Mouse (Mus musculus) midbrain, embryonic 11.5 days (tissue): Measurements from ENCODE around the gene Tram1l1. TPM values are rescaled to one million over a fixed set of nuclear protein-coding genes. Genes with fewer than 3 reads are reported as not detected.
"Not testable (repeated sequence)": the region's sequence is repeated elsewhere in the genome, so short reads cannot be mapped to it uniquely, and the experiment has no call there.

Experiments used
- ATAC-seq: fragments of 200-750 bp; cut with Nextera tagmentation; 2 replicates; pipeline ENCODE4 v1.8.0; 2017; ENCODE audit warnings: moderate TSS enrichment, moderate library complexity; ENCODE audit not compliant: low FRiP score
- DNase-seq: peaks from one replicate; pipeline ENCODE4 v3.0.0; 2015; ENCODE audit warnings: low spot score; ENCODE audit errors: missing footprints
- H3K27ac ChIP-seq: fragments of 300-500 bp; sonication (generic); 2 replicates; pipeline ENCODE4 v1.5.1; 2014; ENCODE audit warnings: low read depth, low read length
- H3K27me3 ChIP-seq: fragments of 300-500 bp; sonication (generic); 2 replicates; pipeline ENCODE4 v1.6.1; 2014; ENCODE audit warnings: mild to moderate bottlenecking, low read length, moderate library complexity, mixed read lengths; ENCODE audit not compliant: control insufficient read depth, insufficient read depth
- H3K36me3 ChIP-seq: fragments of 300-500 bp; sonication (generic); 2 replicates; pipeline ENCODE4 v1.6.1; 2014; ENCODE audit warnings: mild to moderate bottlenecking, low read length, moderate library complexity, mixed read lengths; ENCODE audit not compliant: control insufficient read depth, insufficient read depth
- H3K4me1 ChIP-seq: fragments of 300-500 bp; sonication (generic); 2 replicates; pipeline ENCODE4 v1.6.1; 2014; ENCODE audit warnings: low read length; ENCODE audit not compliant: control insufficient read depth, insufficient read depth
- H3K4me2 ChIP-seq: fragments of 300-500 bp; sonication (generic); 2 replicates; pipeline ENCODE4 v1.6.1; 2014; ENCODE audit warnings: mild to moderate bottlenecking, moderate library complexity
- H3K4me3 ChIP-seq: fragments of 300-500 bp; sonication (generic); 2 replicates; pipeline ENCODE4 v1.5.1; 2014; ENCODE audit warnings: low read depth, low read length
- H3K9ac ChIP-seq: fragments of 300-500 bp; sonication (generic); 2 replicates; pipeline ENCODE4 v1.6.1; 2014; ENCODE audit warnings: low read length
- H3K9me3 ChIP-seq: fragments of 300-500 bp; sonication (generic); 2 replicates; pipeline ENCODE4 v1.6.1; 2016; ENCODE audit warnings: low read length; ENCODE audit not compliant: control insufficient read depth
- WGBS: fragments of 180-500 bp; shearing (Covaris S2); extraction: QIAGEN DNeasy Blood & Tissue Kit; methylation state at CpG from one replicate; pipeline ENCODE4 v1.1.7; 2014; 5-methylcytosine and 5-hydroxymethylcytosine counted together
- polyA plus RNA-seq: library from polyadenylated mRNA; unstranded; fragments of >200 nt; fragmentation: Nextera tagmentation; extraction: Ambion mirVana; gene quantifications from 2 replicates; pipeline ENCODE4 v1.2.1, GENCODE M21; 2014

Tram1l1 gene
- 28.5 and 33.0 TPM in 2 replicates for polyA plus RNA-seq

DNA sequence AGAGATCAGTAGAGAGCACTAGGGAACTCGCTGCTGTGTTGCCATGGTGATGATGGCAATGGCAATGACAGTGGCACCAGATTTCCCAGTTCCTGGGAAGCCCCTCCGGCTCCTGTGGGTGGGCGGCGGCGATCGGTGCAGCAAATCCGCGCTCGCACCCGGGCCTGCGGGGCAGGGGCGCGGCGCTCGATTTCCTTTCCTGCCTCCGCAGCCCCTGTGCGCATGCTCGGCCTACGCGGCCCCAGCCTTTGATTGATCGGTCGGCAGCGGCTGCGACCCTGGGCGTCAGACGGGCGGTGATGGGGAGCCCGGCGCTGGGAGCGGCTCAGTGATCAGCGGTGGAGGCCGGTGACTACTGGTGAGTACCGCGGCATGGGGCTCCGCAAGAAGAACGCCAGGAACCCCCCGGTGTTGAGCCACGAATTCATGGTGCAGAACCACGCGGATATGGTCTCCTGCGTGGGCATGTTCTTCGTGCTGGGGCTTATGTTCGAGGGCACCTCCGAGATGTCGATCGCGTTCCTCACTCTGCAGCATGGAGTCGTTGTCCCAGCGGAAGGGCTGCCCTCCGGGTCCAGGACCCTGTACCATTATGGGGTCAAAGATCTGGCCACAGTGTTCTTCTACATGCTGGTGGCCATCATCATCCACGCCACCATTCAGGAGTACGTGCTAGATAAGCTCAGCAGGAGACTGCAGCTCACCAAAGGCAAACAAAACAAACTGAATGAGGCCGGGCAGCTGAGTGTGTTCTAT, at the start of gene Tram1l1:
Tram1l1 (plus strand) TSS at position 35 of the 756 bp plus-strand sequence.
- WGBS = 3% methylated on average over 53 of the region's 53 CpGs
- peak within 1 kb of the TSS; percentile 54 for H3K4me3 ChIP-seq
- peak within 1 kb of the TSS; percentile 82 for H3K9ac ChIP-seq
- no peaks in the 10 kb centered on the region for H3K27me3 ChIP-seq
- H3K27ac ChIP-seq = peak within 1 kb of the TSS; percentile 63; the same call in 1 of the 2 replicates
- no peaks in the 10 kb centered on the region for H3K9me3 ChIP-seq
- no peaks in the 10 kb centered on the region for H3K36me3 ChIP-seq
- peak; percentile 98 for DNase-seq
- H3K4me2 ChIP-seq = peak within 1 kb of the TSS; percentile 72
- peaks cover 6% of the 10 kb centered on the region; the same call in 1 of the 2 replicates for H3K4me1 ChIP-seq
- peak; percentile 97 for ATAC-seq

GRCm38 (mm10) chr3:124271229-124271628, 49.4 kb upstream of the Tram1l1 start:
- Histone ChIP-seq H3K36me3 (no peaks in the 10 kb centered on the region), H3K9me3 (no peaks in the 10 kb centered on the region), H3K4me2 (no peak overlapping the region), H3K4me3 (no peak overlapping the region), H3K27me3 (no peaks in the 10 kb centered on the region), H3K27ac (no peak overlapping the region), H3K4me1 (peaks cover 11% of the 10 kb centered on the region; the same call in 1 of the 2 replicates), H3K9ac (no peak overlapping the region)
- DNase-seq (peak; percentile 76), ATAC-seq (no peak)
- 64% methylated on average over 4 of the region's 4 CpGs for WGBS

- Histone ChIP-seq H3K4me3 (no peak overlapping the region), H3K9ac (no peak overlapping the region), H3K27ac (no peak overlapping the region), H3K27me3 (no peaks in the 10 kb centered on the region), H3K36me3 (no peaks in the 10 kb centered on the region), H3K4me2 (no peak overlapping the region), H3K4me1 (peaks cover 11% of the 10 kb centered on the region; the same call in 1 of the 2 replicates), H3K9me3 (no peaks in the 10 kb centered on the region)
- ATAC-seq (no peak), DNase-seq (peak; percentile 82)
- 54% methylated on average over 3 of the region's 3 CpGs for WGBS
Observed at GRCm38 (mm10) chr3:124271668-124272067, 49.0 kb upstream of the Tram1l1 start.

GRCm38 (mm10) chr3:124272465-124273089, 48.1 kb upstream of the Tram1l1 start:
- H3K36me3 ChIP-seq = no peaks in the 10 kb centered on the region
- 33% methylated on average over 2 of the region's 2 CpGs for WGBS
- no peak overlapping the region for H3K4me3 ChIP-seq
- no peaks in the 10 kb centered on the region for H3K27me3 ChIP-seq
- no peaks in the 10 kb centered on the region for H3K9me3 ChIP-seq
- DNase-seq (peak; percentile 85), ATAC-seq (peak; percentile 84)
- no peak overlapping the region; the same call in 1 of the 2 replicates for H3K27ac ChIP-seq
- no peak overlapping the region for H3K9ac ChIP-seq
- H3K4me2 ChIP-seq = no peak overlapping the region
- H3K4me1 ChIP-seq = peaks cover 11% of the 10 kb centered on the region; the same call in 1 of the 2 replicates

- H3K4me2 ChIP-seq, H3K27ac ChIP-seq, H3K4me3 ChIP-seq, H3K9me3 ChIP-seq, H3K36me3 ChIP-seq, H3K27me3 ChIP-seq: not testable (repeated sequence)
- peak; percentile 88 for DNase-seq
- peaks cover 11% of the 10 kb centered on the region; the same call in 1 of the 2 replicates for H3K4me1 ChIP-seq
- peak overlapping the region; percentile 31; the same call in 1 of the 2 replicates for H3K9ac ChIP-seq
- 0 out of 2 replicates have a peak, but pooled peaks have one; percentile 31 for ATAC-seq
- 8% methylated on average over 13 of the region's 13 CpGs for WGBS
Observed at GRCm38 (mm10) chr3:124274928-124275609, 45.6 kb upstream of the Tram1l1 start.

DNA sequence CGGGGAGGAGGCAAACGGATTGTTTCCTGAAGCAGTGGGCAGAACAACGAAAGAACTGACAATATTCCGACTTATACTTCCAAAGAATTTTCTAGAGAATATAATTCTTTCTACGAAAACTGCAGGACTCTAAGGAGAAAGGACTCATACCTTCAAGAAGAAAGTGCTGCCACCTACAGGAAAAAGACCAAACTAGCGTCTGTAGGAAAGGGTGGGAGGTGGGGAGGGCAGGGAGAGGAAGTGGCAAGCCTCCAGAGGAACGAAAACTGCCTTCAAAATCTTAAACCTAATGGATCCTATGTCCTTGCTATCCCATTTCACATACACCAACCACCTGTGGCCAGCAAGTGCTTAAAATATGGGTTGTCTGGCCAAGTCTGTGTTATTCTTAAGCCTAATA, 31.7 kb upstream of the Tram1l1 start:
- ATAC-seq, H3K27ac ChIP-seq, H3K9me3 ChIP-seq, H3K4me1 ChIP-seq, H3K4me2 ChIP-seq, H3K9ac ChIP-seq, H3K36me3 ChIP-seq, DNase-seq, H3K27me3 ChIP-seq, H3K4me3 ChIP-seq: not testable (repeated sequence)
- WGBS = 46% methylated on average over 7 of the region's 7 CpGs

DNA sequence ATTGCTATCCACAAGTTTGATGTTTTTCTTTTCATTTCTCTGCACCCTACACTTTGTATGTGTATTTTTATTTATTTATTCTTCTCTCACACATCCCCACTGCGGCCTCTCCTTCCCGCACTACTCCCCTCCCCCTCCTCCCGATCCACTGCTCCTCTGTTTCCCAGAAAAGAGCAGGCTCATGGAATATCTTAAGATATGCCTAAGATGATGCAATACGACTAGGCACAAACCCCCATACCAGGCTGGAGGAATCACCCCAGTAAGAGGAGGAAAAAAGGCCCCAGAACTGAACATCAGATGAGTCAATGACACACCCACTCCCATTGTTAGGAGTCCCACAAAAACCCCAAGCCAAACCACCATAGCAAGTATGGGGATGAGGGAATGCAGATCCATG, 1.4 kb upstream of the Tram1l1 start:
- DNase-seq = no peak
- no peak overlapping the region for H3K4me3 ChIP-seq
- no peaks in the 10 kb centered on the region for H3K27me3 ChIP-seq
- H3K27ac ChIP-seq = no peak overlapping the region
- no peak overlapping the region for H3K9ac ChIP-seq
- peaks cover 6% of the 10 kb centered on the region; the same call in 1 of the 2 replicates for H3K4me1 ChIP-seq
- no peaks in the 10 kb centered on the region for H3K36me3 ChIP-seq
- H3K9me3 ChIP-seq = no peaks in the 10 kb centered on the region
- H3K4me2 ChIP-seq = no peak overlapping the region
- 73% methylated on average over 4 of the region's 4 CpGs for WGBS
- ATAC-seq = no peak

- H3K4me3 ChIP-seq = peak overlapping the region; percentile 54
- ATAC-seq = peak; percentile 39
- H3K9me3 ChIP-seq = no peaks in the 10 kb centered on the region
- DNase-seq = peak; percentile 86
- H3K4me2 ChIP-seq = peak overlapping the region; percentile 72
- peak overlapping the region; percentile 63; the same call in 1 of the 2 replicates for H3K27ac ChIP-seq
- peaks cover 6% of the 10 kb centered on the region; the same call in 1 of the 2 replicates for H3K4me1 ChIP-seq
- WGBS = 26% methylated on average over 2 of the region's 2 CpGs
- H3K9ac ChIP-seq = peak overlapping the region; percentile 82
- no peaks in the 10 kb centered on the region for H3K36me3 ChIP-seq
- no peaks in the 10 kb centered on the region for H3K27me3 ChIP-seq
Observed at GRCm38 (mm10) chr3:124320398-124320797, 257 bp upstream of the Tram1l1 start.
